Mouse (Mus musculus) hindbrain, embryonic 15.5 days (tissue): Measurements from ENCODE around the gene Olfr554. TPM values are rescaled to one million over a fixed set of nuclear protein-coding genes. Genes with fewer than 3 reads are reported as not detected.

Experiments
- ATAC-seq: fragments of 200-750 bp; cut with Nextera tagmentation; 2 replicates; pipeline ENCODE4 v1.8.0; 2017; ENCODE audit warnings: low read depth, moderate number of reproducible peaks, moderate TSS enrichment; ENCODE audit not compliant: low FRiP score
- H3K27ac ChIP-seq: fragments of 300-500 bp; sonication (generic); replicated peaks from 2 replicates; pipeline ENCODE4 v1.5.1; 2015; ENCODE audit warnings: mild to moderate bottlenecking, inconsistent platforms
- H3K27me3 ChIP-seq: fragments of 300-500 bp; sonication (generic); 2 replicates; pipeline ENCODE4 v1.6.1; 2015; ENCODE audit warnings: control low read depth, inconsistent platforms
- H3K36me3 ChIP-seq: fragments of 300-500 bp; sonication (generic); 2 replicates; pipeline ENCODE4 v1.6.1; 2015; ENCODE audit warnings: control low read depth, inconsistent platforms
- H3K4me1 ChIP-seq: fragments of 300-500 bp; sonication (generic); replicated peaks from 2 replicates; pipeline ENCODE4 v1.6.1; 2015; ENCODE audit warnings: control low read depth, inconsistent platforms
- H3K4me2 ChIP-seq: fragments of 300-500 bp; sonication (generic); 2 replicates; pipeline ENCODE4 v1.6.1; 2015; ENCODE audit warnings: moderate library complexity, mild to moderate bottlenecking, inconsistent platforms
- H3K4me3 ChIP-seq: fragments of 300-500 bp; sonication (generic); 2 replicates; pipeline ENCODE4 v1.5.1; 2015; ENCODE audit warnings: mild to moderate bottlenecking, inconsistent platforms
- H3K9ac ChIP-seq: fragments of 300-500 bp; sonication (generic); 2 replicates; pipeline ENCODE4 v1.6.1; 2015; ENCODE audit warnings: inconsistent platforms
- H3K9me3 ChIP-seq: fragments of 300-500 bp; sonication (generic); 2 replicates; pipeline ENCODE4 v1.6.1; 2016; ENCODE audit warnings: control low read depth, inconsistent platforms
- WGBS: fragments of 180-500 bp; shearing (Covaris S2); methylation state at CpG from one replicate; pipeline ENCODE4 v1.1.7; 2015; 5-methylcytosine and 5-hydroxymethylcytosine counted together
- polyA plus RNA-seq: library from polyadenylated mRNA; unstranded; fragments of >200 nt; fragmentation: Nextera tagmentation; extraction: Ambion mirVana; gene quantifications from 2 replicates; pipeline ENCODE4 v1.2.1, GENCODE M21; 2015

Gene Olfr554
- polyA plus RNA-seq, 1 experiment from 2014 or later = not detected

- Histone ChIP-seq H3K4me3 (no peak overlapping the region), H3K4me2 (no peak overlapping the region), H3K9ac (no peak overlapping the region), H3K27me3 (no peaks in the 10 kb centered on the region), H3K9me3 (no peaks in the 10 kb centered on the region), H3K27ac (no peak overlapping the region), H3K36me3 (no peaks in the 10 kb centered on the region), H3K4me1 (no peaks in the 10 kb centered on the region)
- no peak for ATAC-seq
- 89% methylated on average over 1 of the region's 1 CpGs for WGBS
Observed at GRCm38 (mm10) chr7:102681916-102682315, 43.7 kb downstream of the Olfr554 start.

- H3K4me3 ChIP-seq = peak within 1 kb of the TSS; percentile 69
- H3K27me3 ChIP-seq = no peaks in the 10 kb centered on the region
- H3K9ac ChIP-seq = peak within 1 kb of the TSS; percentile 75
- no peaks in the 10 kb centered on the region for H3K36me3 ChIP-seq
- H3K4me1 ChIP-seq = no peaks in the 10 kb centered on the region
- H3K9me3 ChIP-seq = no peaks in the 10 kb centered on the region
- peak within 1 kb of the TSS; percentile 76 for H3K27ac ChIP-seq
- WGBS = under 1% methylated on average over 38 of the region's 40 CpGs
- ATAC-seq = peak; percentile 100
- H3K4me2 ChIP-seq = peak within 1 kb of the TSS; percentile 82
Observed at GRCm38 (mm10) chr7:102686944-102687501, 48.8 kb downstream of the Olfr554 start, which contains the start of gene Trim68. Gene Trim68, minus strand, starts transcription at chr7:102687327.

Other genes starting within 250 kb of the Olfr554 start
- gene Rrm1, start 196.7 kb upstream of the Olfr554 start, polyA plus RNA-seq = 51.4 and 61.4 TPM in 2 replicates
- gene Olfr543, start 156.8 kb upstream of the Olfr554 start, polyA plus RNA-seq = 0.34 and 0.52 TPM in 2 replicates
- 0.16 and 0.18 TPM in 2 replicates for gene Olfr544, start 150.1 kb upstream of the Olfr554 start, polyA plus RNA-seq
- 0.13 and 0.25 TPM in 2 replicates for gene Olfr545, start 138.9 kb upstream of the Olfr554 start, polyA plus RNA-seq
- gene Olfr547, start 103.7 kb upstream of the Olfr554 start, polyA plus RNA-seq = not detected in 2 replicates
- not detected in 2 replicates for gene Olfr548-ps1, start 97.5 kb upstream of the Olfr554 start, polyA plus RNA-seq
- gene Olfr549, start 88.6 kb upstream of the Olfr554 start, polyA plus RNA-seq = not detected in 2 replicates
- gene Trim21, start 72.9 kb upstream of the Olfr554 start, polyA plus RNA-seq = 0.25 and 0.26 TPM in 2 replicates
- gene Olfr550, start 67.0 kb upstream of the Olfr554 start, polyA plus RNA-seq = not detected in 2 replicates
- gene Olfr551, start 46.5 kb upstream of the Olfr554 start, polyA plus RNA-seq = not detected in 2 replicates
- 0.04 TPM in 1 of 2 replicates, not detected in the other for gene Olfr552, start 40.7 kb upstream of the Olfr554 start, polyA plus RNA-seq
- gene Olfr553, start 20.2 kb upstream of the Olfr554 start, polyA plus RNA-seq = not detected in 2 replicates
- not detected in 2 replicates for gene Olfr555, start 20.4 kb downstream of the Olfr554 start, polyA plus RNA-seq
- not detected in 2 replicates for gene Olfr556, start 26.5 kb downstream of the Olfr554 start, polyA plus RNA-seq
- gene Trim68, start 48.9 kb downstream of the Olfr554 start, polyA plus RNA-seq = 6.5 and 7.0 TPM in 2 replicates
- not detected in 2 replicates for gene Olfr557, start 57.5 kb downstream of the Olfr554 start, polyA plus RNA-seq
- 0.13 and 0.14 TPM in 2 replicates for gene Olfr558, start 63.8 kb downstream of the Olfr554 start, polyA plus RNA-seq
- not detected in 2 replicates for gene Olfr33, start 80.6 kb downstream of the Olfr554 start, polyA plus RNA-seq
- gene Olfr559, start 89.1 kb downstream of the Olfr554 start, polyA plus RNA-seq = not detected in 2 replicates
- not detected in 2 replicates for gene Olfr560, start 120.9 kb downstream of the Olfr554 start, polyA plus RNA-seq
- gene Olfr78, start 121.0 kb downstream of the Olfr554 start, polyA plus RNA-seq = 0.12 TPM in 1 of 2 replicates, not detected in the other
- gene Olfr561, start 132.8 kb downstream of the Olfr554 start, polyA plus RNA-seq = not detected in 2 replicates
- gene Olfr564, start 165.0 kb downstream of the Olfr554 start, polyA plus RNA-seq = not detected in 2 replicates
- gene Olfr566, start 220.3 kb downstream of the Olfr554 start, polyA plus RNA-seq = not detected in 2 replicates
- not detected in 2 replicates for gene Olfr568, start 238.7 kb downstream of the Olfr554 start, polyA plus RNA-seq